Mouse (Mus musculus): ENCODE data around the gene Gm14137. TPM values are rescaled to one million over a fixed set of nuclear protein-coding genes. Genes with fewer than 3 reads are reported as not detected.

Gm14137 gene
- polyA plus RNA-seq, 1 experiment = 1.5 TPM

DNA sequence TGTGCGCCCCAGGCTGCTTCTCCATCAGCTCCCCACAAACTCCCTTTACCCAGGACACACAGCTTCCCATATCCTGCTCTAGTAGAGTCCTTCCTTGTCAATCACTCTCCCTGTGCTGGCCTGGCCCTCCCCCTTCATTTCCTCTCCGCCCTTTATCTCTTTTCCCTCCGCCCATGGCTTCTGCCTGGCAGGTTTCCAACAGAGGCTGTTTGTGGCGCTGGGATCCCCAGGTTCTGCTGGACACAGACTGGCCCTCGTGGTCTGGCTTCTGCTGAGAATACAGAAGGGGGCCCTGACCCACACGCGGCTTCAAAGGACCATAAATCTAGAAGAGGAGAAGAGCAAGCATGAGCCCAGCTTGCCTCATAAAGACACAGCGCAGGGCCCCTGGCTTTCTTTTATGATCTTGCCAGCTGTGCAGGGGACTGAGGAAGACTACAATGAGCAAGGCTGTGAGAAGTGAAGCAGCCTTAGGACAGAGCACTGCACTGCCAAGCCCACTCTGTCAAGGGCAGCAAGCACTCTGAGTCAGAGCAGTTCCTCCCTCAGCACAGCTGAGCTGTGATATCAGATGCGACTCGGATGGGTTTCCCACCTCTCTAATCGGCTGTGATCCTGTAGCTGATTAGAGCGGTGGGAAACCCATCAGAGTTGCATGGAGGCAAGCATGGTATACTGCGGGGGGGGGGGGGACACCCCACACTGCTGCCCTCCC is 1.3 kb upstream of the Gm14137 start:
- peaks cover 9% of the 10 kb centered on the region for H3K79me3 ChIP-seq (ENCODE audit: low read depth)
- H3K27me3 ChIP-seq (ENCODE audit: control insufficient read depth, insufficient read depth, insufficient read length) = no peaks in the 10 kb centered on the region
- peaks cover 2% of the 10 kb centered on the region for H3K36me3 ChIP-seq (ENCODE audit: control insufficient read depth, insufficient read depth)
- peaks cover 21% of the 10 kb centered on the region for H3K79me2 ChIP-seq (ENCODE audit: control insufficient read depth, insufficient read depth)
- TF ChIP-seq CEBPB (IDR thresholded peaks at IDR 0.05; ENCODE audit: low read depth) (no peak), MAX (IDR thresholded peaks at IDR 0.05) (no peak), CTCF (IDR thresholded peaks at IDR 0.05; ENCODE audit: control insufficient read depth, insufficient read depth, insufficient read length) (no peak), MYOD1 (IDR thresholded peaks at IDR 0.05; ENCODE audit: control insufficient read depth, insufficient read length, low read depth) (peak; percentile 59), USF1 (IDR thresholded peaks at IDR 0.05; ENCODE audit: low read depth) (no peak), FOSL1 (IDR thresholded peaks at IDR 0.05; ENCODE audit: insufficient read depth, low read length, poor library complexity, severe bottlenecking) (no peak)
- no peak overlapping the region for H3K4me3 ChIP-seq (ENCODE audit: insufficient read depth, poor library complexity, severe bottlenecking)
- H3ac ChIP-seq (ENCODE audit: control insufficient read depth, insufficient read length, low read depth) = peak overlapping the region; percentile 27

DNA sequence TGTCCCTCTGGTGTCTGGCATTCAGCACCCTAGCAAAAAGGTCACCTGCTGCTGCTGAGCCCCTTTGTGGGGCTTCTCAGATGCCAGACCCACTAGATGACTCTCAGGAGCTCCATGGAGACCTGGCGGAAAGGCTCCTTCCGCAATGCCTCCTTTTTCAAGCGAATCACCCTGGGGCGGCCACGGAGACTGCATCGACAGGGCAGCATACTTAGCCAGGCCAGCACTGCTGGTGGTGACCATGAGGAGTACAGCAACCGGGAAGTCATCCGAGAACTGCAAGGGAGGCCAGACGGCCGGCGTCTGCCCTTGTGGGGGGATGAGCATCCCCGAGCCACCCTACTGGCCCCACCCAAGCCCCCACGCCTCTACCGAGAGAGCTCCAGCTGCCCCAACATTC is 557 bp downstream of the Gm14137 start:
- H3K79me3 ChIP-seq (ENCODE audit: low read depth) = peaks cover 9% of the 10 kb centered on the region
- H3K27me3 ChIP-seq (ENCODE audit: control insufficient read depth, insufficient read depth, insufficient read length) = no peaks in the 10 kb centered on the region
- H3K36me3 ChIP-seq (ENCODE audit: control insufficient read depth, insufficient read depth) = peaks cover 11% of the 10 kb centered on the region
- TF ChIP-seq CEBPB (IDR thresholded peaks at IDR 0.05; ENCODE audit: low read depth) = no peak
- TF ChIP-seq MAX (IDR thresholded peaks at IDR 0.05) = peak; percentile 17
- H3ac ChIP-seq (ENCODE audit: control insufficient read depth, insufficient read length, low read depth) = peak overlapping the region; percentile 45
- H3K79me2 ChIP-seq (ENCODE audit: control insufficient read depth, insufficient read depth) = peaks cover 28% of the 10 kb centered on the region
- H3K4me3 ChIP-seq (ENCODE audit: insufficient read depth, poor library complexity, severe bottlenecking) = peak overlapping the region; percentile 31

DNA sequence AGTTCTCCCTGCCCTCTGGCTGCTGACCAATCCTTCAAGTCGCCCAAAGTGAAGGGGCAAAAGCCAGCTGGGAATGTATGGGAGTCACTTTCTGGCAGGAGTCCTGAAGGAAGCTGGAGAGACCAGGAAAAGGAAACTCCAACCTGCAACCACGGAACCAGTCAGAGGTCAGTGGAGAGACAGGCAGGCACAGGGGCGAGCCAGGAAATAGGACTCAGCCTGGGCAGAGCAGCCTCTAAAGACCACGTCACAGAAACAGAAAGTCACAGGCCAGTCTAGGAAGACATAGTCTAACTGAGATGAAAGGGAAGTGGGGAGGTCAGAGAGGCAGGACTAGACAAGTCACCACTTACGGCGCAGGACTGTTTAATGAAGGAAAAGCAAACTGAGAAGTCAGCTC is 1.3 kb downstream of the Gm14137 start:
- H3K4me3 ChIP-seq (ENCODE audit: insufficient read depth, poor library complexity, severe bottlenecking) = peak overlapping the region; percentile 31
- H3K27me3 ChIP-seq (ENCODE audit: control insufficient read depth, insufficient read depth, insufficient read length) = no peaks in the 10 kb centered on the region
- no peak for TF ChIP-seq CTCF (IDR thresholded peaks at IDR 0.05; ENCODE audit: control insufficient read depth, insufficient read depth, insufficient read length)
- no peak for TF ChIP-seq USF1 (IDR thresholded peaks at IDR 0.05; ENCODE audit: low read depth)
- no peak for TF ChIP-seq MYOG (IDR thresholded peaks at IDR 0.05; ENCODE audit: control insufficient read depth, extremely low read depth, insufficient read length)
- TF ChIP-seq MYOD1 (IDR thresholded peaks at IDR 0.05; ENCODE audit: control insufficient read depth, insufficient read length, low read depth) = no peak
- TF ChIP-seq MAX (IDR thresholded peaks at IDR 0.05) = no peak
- no peak for TF ChIP-seq CEBPB (IDR thresholded peaks at IDR 0.05; ENCODE audit: low read depth)
- TF ChIP-seq FOSL1 (IDR thresholded peaks at IDR 0.05; ENCODE audit: insufficient read depth, low read length, poor library complexity, severe bottlenecking) = no peak
- H3K79me2 ChIP-seq (ENCODE audit: control insufficient read depth, insufficient read depth) = peaks cover 28% of the 10 kb centered on the region
- peak overlapping the region; percentile 6 for H3ac ChIP-seq (ENCODE audit: control insufficient read depth, insufficient read length, low read depth)
- H3K79me3 ChIP-seq (ENCODE audit: low read depth) = peaks cover 9% of the 10 kb centered on the region
- H3K36me3 ChIP-seq (ENCODE audit: control insufficient read depth, insufficient read depth) = peaks cover 11% of the 10 kb centered on the region

DNA sequence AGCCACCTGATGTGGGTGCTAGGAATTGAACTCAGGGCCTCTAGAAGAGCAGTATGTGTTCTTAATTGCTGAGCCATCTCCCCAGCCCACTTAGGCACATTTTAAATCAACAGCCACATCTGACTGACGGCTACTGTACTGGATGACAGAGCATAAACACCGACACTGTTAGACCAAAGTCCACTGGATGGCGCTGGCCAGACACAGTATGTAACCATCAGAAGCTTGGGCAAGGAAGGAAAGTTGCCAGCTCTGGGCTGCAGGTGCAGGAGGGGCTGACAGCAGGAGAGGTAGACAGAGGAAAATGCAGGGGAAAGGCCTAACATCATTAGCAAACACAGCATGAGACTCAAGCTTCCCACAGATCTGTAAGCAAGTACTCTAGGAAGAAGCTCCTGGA is 2.5 kb downstream of the Gm14137 start:
- Histone ChIP-seq H3K27me3 (ENCODE audit: control insufficient read depth, insufficient read depth, insufficient read length) (no peaks in the 10 kb centered on the region), H3K79me2 (ENCODE audit: control insufficient read depth, insufficient read depth) (peaks cover 28% of the 10 kb centered on the region), H3K36me3 (ENCODE audit: control insufficient read depth, insufficient read depth) (peaks cover 11% of the 10 kb centered on the region), H3K79me3 (ENCODE audit: low read depth) (peaks cover 9% of the 10 kb centered on the region), H3ac (ENCODE audit: control insufficient read depth, insufficient read length, low read depth) (no peak overlapping the region), H3K4me3 (ENCODE audit: insufficient read depth, poor library complexity, severe bottlenecking) (peak overlapping the region; percentile 2)
- TF ChIP-seq MYOG (IDR thresholded peaks at IDR 0.05; ENCODE audit: control insufficient read depth, extremely low read depth, insufficient read length) = no peak

DNA sequence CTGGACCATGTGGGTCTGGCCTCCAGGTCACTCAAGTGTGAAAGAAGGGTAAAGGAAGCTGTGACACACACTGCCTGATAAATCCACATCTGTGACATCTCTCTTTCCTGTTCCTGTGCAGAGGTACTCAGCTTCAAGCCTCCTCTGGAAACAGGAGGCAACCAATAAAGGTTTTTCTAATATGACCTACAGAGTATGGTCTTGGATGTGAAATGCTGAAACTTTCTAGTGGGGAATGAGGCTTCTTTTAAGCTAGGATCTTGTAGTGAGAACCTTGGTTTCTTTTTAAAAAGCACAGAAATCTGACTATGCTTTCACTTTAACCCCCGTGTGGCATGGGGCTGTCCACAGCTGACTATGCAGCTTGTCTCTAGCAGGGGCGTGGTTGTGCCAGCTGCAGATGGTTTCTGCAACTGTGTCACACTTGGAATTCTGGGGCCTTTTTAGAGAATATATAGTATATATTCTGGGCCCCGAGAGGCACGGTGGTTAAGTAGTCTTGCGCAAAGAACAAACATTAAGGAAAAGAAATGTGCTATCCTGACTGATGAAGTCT is 3.2 kb downstream of the Gm14137 start:
- H3K79me2 ChIP-seq (ENCODE audit: control insufficient read depth, insufficient read depth) = peaks cover 28% of the 10 kb centered on the region
- H3K36me3 ChIP-seq (ENCODE audit: control insufficient read depth, insufficient read depth) = peaks cover 11% of the 10 kb centered on the region
- TF ChIP-seq MAX (IDR thresholded peaks at IDR 0.05) (no peak), FOSL1 (IDR thresholded peaks at IDR 0.05; ENCODE audit: insufficient read depth, low read length, poor library complexity, severe bottlenecking) (no peak), CEBPB (IDR thresholded peaks at IDR 0.05; ENCODE audit: low read depth) (no peak), USF1 (IDR thresholded peaks at IDR 0.05; ENCODE audit: low read depth) (no peak), MYOD1 (IDR thresholded peaks at IDR 0.05; ENCODE audit: control insufficient read depth, insufficient read length, low read depth) (no peak), MYOG (IDR thresholded peaks at IDR 0.05; ENCODE audit: control insufficient read depth, extremely low read depth, insufficient read length) (no peak), CTCF (IDR thresholded peaks at IDR 0.05; ENCODE audit: control insufficient read depth, insufficient read depth, insufficient read length) (no peak)
- H3K79me3 ChIP-seq (ENCODE audit: low read depth) = peaks cover 9% of the 10 kb centered on the region
- no peak overlapping the region for H3ac ChIP-seq (ENCODE audit: control insufficient read depth, insufficient read length, low read depth)
- no peak overlapping the region for H3K4me3 ChIP-seq (ENCODE audit: insufficient read depth, poor library complexity, severe bottlenecking)
- H3K27me3 ChIP-seq (ENCODE audit: control insufficient read depth, insufficient read depth, insufficient read length) = no peaks in the 10 kb centered on the region

DNA sequence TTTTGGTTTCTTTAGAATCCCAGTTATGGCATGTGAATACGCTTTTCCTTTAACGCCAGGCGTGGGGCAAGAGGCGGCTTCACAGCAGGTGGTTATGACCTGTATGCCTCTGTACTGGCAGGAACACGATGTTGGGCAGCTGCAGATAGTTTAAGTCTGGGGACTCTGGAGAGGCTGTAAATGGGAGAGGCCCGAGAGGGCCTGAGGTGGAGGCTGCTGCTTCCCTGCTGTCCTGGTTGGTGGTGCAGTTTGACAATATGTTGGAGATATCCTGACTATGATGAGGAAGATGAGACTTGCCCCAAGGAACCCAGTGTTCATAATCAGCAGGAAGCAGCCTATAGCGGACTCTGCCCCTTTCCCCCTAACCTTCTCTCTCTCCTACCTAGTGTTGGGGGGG is 8.6 kb downstream of the Gm14137 start:
- Histone ChIP-seq H3ac (ENCODE audit: control insufficient read depth, insufficient read length, low read depth) (no peak overlapping the region), H3K79me2 (ENCODE audit: control insufficient read depth, insufficient read depth) (peaks cover 8% of the 10 kb centered on the region), H3K4me3 (ENCODE audit: insufficient read depth, poor library complexity, severe bottlenecking) (no peak overlapping the region), H3K79me3 (ENCODE audit: low read depth) (no peaks in the 10 kb centered on the region), H3K36me3 (ENCODE audit: control insufficient read depth, insufficient read depth) (peaks cover 10% of the 10 kb centered on the region), H3K27me3 (ENCODE audit: control insufficient read depth, insufficient read depth, insufficient read length) (no peaks in the 10 kb centered on the region)
- no peak for TF ChIP-seq MYOG (IDR thresholded peaks at IDR 0.05; ENCODE audit: control insufficient read depth, extremely low read depth, insufficient read length)
- no peak for TF ChIP-seq CEBPB (IDR thresholded peaks at IDR 0.05; ENCODE audit: low read depth)
- TF ChIP-seq USF1 (IDR thresholded peaks at IDR 0.05; ENCODE audit: low read depth) = no peak
- no peak for TF ChIP-seq CTCF (IDR thresholded peaks at IDR 0.05; ENCODE audit: control insufficient read depth, insufficient read depth, insufficient read length)
- TF ChIP-seq MYOD1 (IDR thresholded peaks at IDR 0.05; ENCODE audit: control insufficient read depth, insufficient read length, low read depth) = no peak
- TF ChIP-seq MAX (IDR thresholded peaks at IDR 0.05) = no peak
- no peak for TF ChIP-seq FOSL1 (IDR thresholded peaks at IDR 0.05; ENCODE audit: insufficient read depth, low read length, poor library complexity, severe bottlenecking)
